ENCODE assay signal across 8 mouse cellular contexts in genomic region chr11:90142393-90142792, GRCm38 (mm10). TPM values are rescaled to one million over a fixed set of nuclear protein-coding genes. Genes with fewer than 3 reads are reported as not detected.
DNase-seq lines count a peak whose midpoint lies in the region; ATAC-seq lines count a peak whose summit lies in the region.

No protein-coding gene starts in this region.

- no peak overlapping the region for H3K4me2 ChIP-seq in midbrain, embryonic 15.5 days
- no peak overlapping the region for H3K4me2 ChIP-seq in midbrain, embryonic 11.5 days
- H3K4me2 ChIP-seq in heart, embryonic 15.5 days, result no peak overlapping the region
- 0 out of 2 replicates have a peak overlapping the region, but pooled peaks have one; percentile 15 for H3K4me2 ChIP-seq in lung, embryonic 16.5 days (ENCODE audit: low read depth, low read length)

- no peaks in the 10 kb centered on the region for H3K36me3 ChIP-seq in midbrain, embryonic 15.5 days (replicated peaks)
- no peaks in the 10 kb centered on the region for H3K36me3 ChIP-seq in midbrain, embryonic 11.5 days (ENCODE audit: control insufficient read depth, insufficient read depth, low read length)
- H3K36me3 ChIP-seq in heart, embryonic 15.5 days, result no peaks in the 10 kb centered on the region
- no peaks in the 10 kb centered on the region for H3K36me3 ChIP-seq in lung, embryonic 16.5 days (ENCODE audit: control insufficient read depth, insufficient read depth, low read length)

- no peak overlapping the region for H3K4me3 ChIP-seq in midbrain, embryonic 15.5 days
- H3K4me3 ChIP-seq in midbrain, embryonic 11.5 days (ENCODE audit: low read depth, low read length), result no peak overlapping the region
- no peak overlapping the region for H3K4me3 ChIP-seq in heart, embryonic 15.5 days
- H3K4me3 ChIP-seq in lung, embryonic 16.5 days (ENCODE audit: low read length), result no peak overlapping the region

- no peak for ATAC-seq in midbrain, embryonic 15.5 days (replicated peaks)
- ATAC-seq in midbrain, embryonic 11.5 days (ENCODE audit: low FRiP score), result no peak
- no peak for ATAC-seq in heart, embryonic 15.5 days (replicated peaks; ENCODE audit: insufficient number of reproducible peaks, insufficient read depth, low FRiP score, low read depth)
- peak; percentile 89 for ATAC-seq in lung, embryonic 16.5 days (ENCODE audit: low read depth)
- ATAC-seq in CD4-positive, CD25-positive, alpha-beta regulatory T cell, adult 4 months, result no peak

- no peaks in the 10 kb centered on the region for H3K27me3 ChIP-seq in midbrain, embryonic 15.5 days (replicated peaks)
- H3K27me3 ChIP-seq in midbrain, embryonic 11.5 days (ENCODE audit: control insufficient read depth, insufficient read depth, low read length), result no peaks in the 10 kb centered on the region
- no peaks in the 10 kb centered on the region for H3K27me3 ChIP-seq in heart, embryonic 15.5 days
- no peaks in the 10 kb centered on the region for H3K27me3 ChIP-seq in lung, embryonic 16.5 days (ENCODE audit: control insufficient read depth, insufficient read depth, low read depth, low read length)

- no peaks in the 10 kb centered on the region for H3K9me3 ChIP-seq in midbrain, embryonic 15.5 days
- no peaks in the 10 kb centered on the region for H3K9me3 ChIP-seq in midbrain, embryonic 11.5 days (ENCODE audit: control insufficient read depth, low read length)
- H3K9me3 ChIP-seq in heart, embryonic 15.5 days (replicated peaks), result no peaks in the 10 kb centered on the region
- no peaks in the 10 kb centered on the region for H3K9me3 ChIP-seq in lung, embryonic 16.5 days (ENCODE audit: control insufficient read depth, low read length)

- no peak overlapping the region for H3K9ac ChIP-seq in midbrain, embryonic 15.5 days
- H3K9ac ChIP-seq in midbrain, embryonic 11.5 days (ENCODE audit: low read length), result no peak overlapping the region
- H3K9ac ChIP-seq in heart, embryonic 15.5 days, result no peak overlapping the region
- H3K9ac ChIP-seq in lung, embryonic 16.5 days (ENCODE audit: low read length), result no peak overlapping the region

- WGBS in midbrain, embryonic 15.5 days, result 62% methylated on average over 4 of the region's 4 CpGs
- WGBS in midbrain, embryonic 11.5 days, result 56% methylated on average over 4 of the region's 4 CpGs
- WGBS in heart, embryonic 15.5 days, result 41% methylated on average over 4 of the region's 4 CpGs
- 30% methylated on average over 4 of the region's 4 CpGs for WGBS in lung, embryonic 16.5 days

- H3K4me1 ChIP-seq in midbrain, embryonic 15.5 days, result no peaks in the 10 kb centered on the region
- no peaks in the 10 kb centered on the region for H3K4me1 ChIP-seq in midbrain, embryonic 11.5 days (ENCODE audit: control insufficient read depth, insufficient read depth, low read length)
- peaks cover 15% of the 10 kb centered on the region for H3K4me1 ChIP-seq in heart, embryonic 15.5 days (replicated peaks)
- peaks cover 2% of the 10 kb centered on the region; the same call in 1 of the 2 replicates for H3K4me1 ChIP-seq in lung, embryonic 16.5 days (replicated peaks; ENCODE audit: control insufficient read depth, insufficient read depth, low read length)

- peak overlapping the region; percentile 21; the same call in 1 of the 2 replicates for H3K27ac ChIP-seq in midbrain, embryonic 15.5 days
- no peak overlapping the region for H3K27ac ChIP-seq in midbrain, embryonic 11.5 days (ENCODE audit: low read depth, low read length)
- peak overlapping the region; percentile 54; the same call in 1 of the 2 replicates for H3K27ac ChIP-seq in heart, embryonic 15.5 days
- no peak overlapping the region for H3K27ac ChIP-seq in lung, embryonic 16.5 days (ENCODE audit: low read length)

- DNase-seq in midbrain, embryonic 11.5 days (ENCODE audit: low spot score, missing footprints), result no peak
- DNase-seq in cerebellum, postnatal 25 days, result peak; percentile 18 to 40
- peak; percentile 45 for DNase-seq in testis, postnatal 14 days (ENCODE audit: low spot score)
- no peak for DNase-seq in liver

RNA-seq across cellular contexts. Expression of gene Gm45716, which starts 45.1 kb away (rescaled TPM):
- polyA plus RNA-seq in midbrain, embryonic 15.5 days (2015; fragmentation: Nextera tagmentation; extraction: Ambion mirVana), result 21.3 and 23.6 TPM in 2 replicates
- 19.3 and 20.4 TPM in 2 replicates for polyA plus RNA-seq in midbrain, embryonic 11.5 days (2014; fragmentation: Nextera tagmentation; extraction: Ambion mirVana)
- 43.7 and 54.6 TPM in 2 replicates for polyA plus RNA-seq in heart, embryonic 15.5 days (2015; fragmentation: Nextera tagmentation; extraction: Ambion mirVana)
- polyA plus RNA-seq in lung, embryonic 16.5 days (2015; fragmentation: Nextera tagmentation; extraction: Ambion mirVana), result 6.8 and 8.2 TPM in 2 replicates
- 1 to 10 TPM; 3.1 to 4.9 TPM for polyA plus RNA-seq in CD4-positive, CD25-positive, alpha-beta regulatory T cell, adult 4 months (2017; shearing (Covaris generic))

Comparison
In these comparisons a context has a peak if more than half of its experiments do, and no peak if none do; other contexts are left out.
1. H3K27ac ChIP-seq: peak in midbrain, embryonic 15.5 days (single experiment) and heart, embryonic 15.5 days (single experiment); none in midbrain, embryonic 11.5 days (single experiment) and lung, embryonic 16.5 days (single experiment).
2. DNase-seq: peak in cerebellum, postnatal 25 days (2 of 2) and testis, postnatal 14 days (single experiment); none in midbrain, embryonic 11.5 days (single experiment) and liver (single experiment).